Mouse (Mus musculus): ENCODE data around the gene Acacb.

The Acacb gene

GRCm38 (mm10) chr5:114269984-114270383 is 123.6 kb downstream of the Acacb start:
- no peak for DNase-seq

GRCm38 (mm10) chr5:114273693-114274402 is 127.5 kb downstream of the Acacb start, which contains the start of gene Foxn4:
Gene Foxn4, minus strand, starts transcription at chr5:114273807.
- DNase-seq: no peak

- DNase-seq: no peak
These were observed 129.0 kb downstream of the Acacb start for GRCm38 (mm10) chr5:114275339-114275738.

GRCm38 (mm10) chr5:114275991-114276390 is 129.7 kb downstream of the Acacb start:
- no peak for DNase-seq

GRCm38 (mm10) chr5:114279382-114280143 is 133.2 kb downstream of the Acacb start:
- no peak for DNase-seq

GRCm38 (mm10) chr5:114282346-114282745 is 136.0 kb downstream of the Acacb start:
- DNase-seq: no peak

GRCm38 (mm10) chr5:114284604-114285397 is 138.5 kb downstream of the Acacb start:
- peak; percentile 8 for DNase-seq

- no peak for DNase-seq
These were observed 139.0 kb downstream of the Acacb start for GRCm38 (mm10) chr5:114285398-114285700.

- no peak for DNase-seq
These were observed 139.8 kb downstream of the Acacb start for GRCm38 (mm10) chr5:114286102-114286501.

- DNase-seq: no peak
These were observed 140.7 kb downstream of the Acacb start for GRCm38 (mm10) chr5:114286872-114287571.

- DNase-seq: no peak
These were observed 142.1 kb downstream of the Acacb start for GRCm38 (mm10) chr5:114288396-114288795.

GRCm38 (mm10) chr5:114288874-114289273 is 142.5 kb downstream of the Acacb start, which contains the start of gene Myo1h:
Gene Myo1h, plus strand, starts transcription at chr5:114289166.
- no peak for DNase-seq

GRCm38 (mm10) chr5:114290004-114290403 is 143.7 kb downstream of the Acacb start:
- no peak for DNase-seq

GRCm38 (mm10) chr5:114296693-114297631 is 150.6 kb downstream of the Acacb start:
- DNase-seq: no peak

GRCm38 (mm10) chr5:114298212-114298894 is 152.0 kb downstream of the Acacb start:
- DNase-seq: peak; percentile 14

- no peak for DNase-seq
These were observed 153.0 kb downstream of the Acacb start for GRCm38 (mm10) chr5:114299156-114299855.

GRCm38 (mm10) chr5:114299883-114300610 is 153.7 kb downstream of the Acacb start:
- DNase-seq: no peak
